Mouse (Mus musculus) forebrain, postnatal 0 days (tissue): Measurements from ENCODE around the gene Drg2. TPM values are rescaled to one million over a fixed set of nuclear protein-coding genes. Genes with fewer than 3 reads are reported as not detected.
A peak's percentile ranks its signal among the peaks of the same experiment; 100 is the strongest.
"Not testable (repeated sequence)": the region's sequence is repeated elsewhere in the genome, so short reads cannot be mapped to it uniquely, and the experiment has no call there.

Experiments
- ATAC-seq: fragments of 200-750 bp; cut with Nextera tagmentation; 2 replicates; pipeline ENCODE4 v1.8.0; 2017; ENCODE audit warnings: mild to moderate bottlenecking, moderate library complexity
- DNase-seq: peaks from one replicate; pipeline ENCODE4 v3.0.0-alpha.2; 2015
- H3K27ac ChIP-seq: fragments of 300-500 bp; sonication (generic); 2 replicates; pipeline ENCODE4 v1.5.1; 2014; ENCODE audit warnings: low read depth, mild to moderate bottlenecking, antibody characterized with exemption, low read length, moderate library complexity, mixed read lengths
- H3K27me3 ChIP-seq: fragments of 300-500 bp; sonication (generic); 2 replicates; pipeline ENCODE4 v1.6.1; 2014; ENCODE audit warnings: mild to moderate bottlenecking, low read length, mixed read lengths; ENCODE audit not compliant: insufficient read depth
- H3K36me3 ChIP-seq: fragments of 300-500 bp; sonication (generic); 2 replicates; pipeline ENCODE4 v1.6.1; 2014; ENCODE audit warnings: mild to moderate bottlenecking, moderate library complexity; ENCODE audit not compliant: insufficient read depth
- H3K4me1 ChIP-seq: fragments of 300-500 bp; sonication (generic); 2 replicates; pipeline ENCODE4 v1.6.1; 2014; ENCODE audit warnings: antibody characterized with exemption; ENCODE audit not compliant: insufficient read depth
- H3K4me2 ChIP-seq: fragments of 300-500 bp; sonication (generic); 2 replicates; pipeline ENCODE4 v1.6.1; 2014; ENCODE audit warnings: low read depth, mild to moderate bottlenecking, moderate library complexity
- H3K4me3 ChIP-seq: fragments of 300-500 bp; sonication (generic); 2 replicates; pipeline ENCODE4 v1.5.1; 2014; ENCODE audit warnings: low read depth, low read length, mixed read lengths
- H3K9ac ChIP-seq: fragments of 300-500 bp; sonication (generic); 2 replicates; pipeline ENCODE4 v1.6.1; 2014; ENCODE audit warnings: mild to moderate bottlenecking
- H3K9me3 ChIP-seq: fragments of 300-500 bp; sonication (generic); 2 replicates; pipeline ENCODE4 v1.6.1; 2016; ENCODE audit warnings: low read length
- CTCF ChIP-seq: sonication (generic); IDR thresholded peaks from 2 replicates; pipeline ENCODE4 v1.5.1; 2016; ENCODE audit warnings: antibody characterized with exemption, control low read depth, low read depth
- WGBS: fragments of 180-500 bp; shearing (Covaris S2); extraction: QIAGEN DNeasy Blood & Tissue Kit; methylation state at CpG from one replicate; pipeline ENCODE4 v1.1.7; 2014; 5-methylcytosine and 5-hydroxymethylcytosine counted together
- polyA plus RNA-seq: library from polyadenylated mRNA; unstranded; fragments of >200 nt; fragmentation: Nextera tagmentation; extraction: Ambion mirVana; gene quantifications from 2 replicates; pipeline ENCODE4 v1.2.1, GENCODE M21; 2015
- total RNA-seq: library from RNA; depleted of rRNA; stranded (reverse); fragments of >200 nt; gene quantifications from 2 replicates; pipeline ENCODE4 v1.2.3, GENCODE M21; 2014

Gene Drg2
- total and polyA plus RNA-seq, 2 experiments from 2014 or later = 82.6 to 83.8 TPM

GRCm38 (mm10) chr11:60435133-60435532 lies 19.3 kb upstream of the Drg2 start:
- no peaks in the 10 kb centered on the region for H3K9me3 ChIP-seq
- no peak for TF ChIP-seq CTCF
- no peak overlapping the region for H3K4me2 ChIP-seq
- no peak overlapping the region for H3K4me3 ChIP-seq
- no peaks in the 10 kb centered on the region for H3K27me3 ChIP-seq
- WGBS = 91% methylated on average over 1 of the region's 1 CpGs
- H3K27ac ChIP-seq = no peak overlapping the region
- H3K4me1 ChIP-seq = no peaks in the 10 kb centered on the region
- H3K36me3 ChIP-seq = peaks cover 75% of the 10 kb centered on the region
- H3K9ac ChIP-seq = no peak overlapping the region
- ATAC-seq = no peak
- DNase-seq = no peak

GRCm38 (mm10) chr11:60436618-60437017 lies 17.8 kb upstream of the Drg2 start:
- no peak overlapping the region for H3K9ac ChIP-seq
- WGBS = 91% methylated on average over 3 of the region's 3 CpGs

GRCm38 (mm10) chr11:60439621-60440020 lies 14.8 kb upstream of the Drg2 start:
- not testable (repeated sequence) for H3K9ac ChIP-seq, H3K9me3 ChIP-seq, H3K4me1 ChIP-seq, H3K4me2 ChIP-seq, H3K4me3 ChIP-seq, DNase-seq, H3K27me3 ChIP-seq, ATAC-seq, H3K27ac ChIP-seq
- H3K36me3 ChIP-seq = peaks cover 86% of the 10 kb centered on the region
- WGBS = 21% methylated on average over 1 of the region's 1 CpGs

More at GRCm38 (mm10) chr11:60436618-60437017, 17.8 kb upstream of the Drg2 start:
- Histone ChIP-seq H3K36me3 (peaks cover 77% of the 10 kb centered on the region), H3K27me3 (no peaks in the 10 kb centered on the region), H3K4me2 (no peak overlapping the region), H3K27ac (no peak overlapping the region), H3K9me3 (no peaks in the 10 kb centered on the region), H3K4me1 (no peaks in the 10 kb centered on the region), H3K4me3 (no peak overlapping the region)
- no peak for TF ChIP-seq CTCF
- ATAC-seq (no peak), DNase-seq (no peak)

DNA sequence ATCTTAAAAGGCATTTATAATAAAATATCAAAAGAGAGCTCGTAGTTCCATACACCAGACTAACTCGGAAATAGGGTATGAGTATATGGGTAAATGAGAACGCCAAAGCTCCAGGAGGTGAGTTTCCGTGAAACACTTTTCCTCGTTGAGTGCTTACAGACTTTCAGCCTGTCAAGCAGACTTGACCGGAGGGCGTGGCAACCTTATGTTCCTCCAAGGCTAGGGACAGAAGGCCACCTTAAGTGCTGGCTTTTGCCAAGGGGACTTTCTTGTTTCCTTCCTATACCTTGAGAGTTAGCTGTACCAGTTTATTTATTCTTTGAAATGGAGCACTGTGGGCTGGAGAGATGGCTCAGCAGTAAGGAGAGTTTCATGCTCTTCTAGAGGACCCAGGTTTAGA lies 14.2 kb upstream of the Drg2 start:
- H3K9me3 ChIP-seq = no peaks in the 10 kb centered on the region
- no peaks in the 10 kb centered on the region for H3K4me1 ChIP-seq
- DNase-seq = no peak
- peaks cover 82% of the 10 kb centered on the region for H3K36me3 ChIP-seq
- H3K4me2 ChIP-seq = no peak overlapping the region
- no peak overlapping the region for H3K9ac ChIP-seq
- WGBS = 51% methylated on average over 7 of the region's 7 CpGs
- TF ChIP-seq CTCF = no peak
- H3K4me3 ChIP-seq = no peak overlapping the region
- H3K27ac ChIP-seq = no peak overlapping the region
- H3K27me3 ChIP-seq = no peaks in the 10 kb centered on the region
- no peak for ATAC-seq

GRCm38 (mm10) chr11:60442896-60443295 lies 11.5 kb upstream of the Drg2 start:
- Histone ChIP-seq H3K27me3 (no peaks in the 10 kb centered on the region), H3K27ac (no peak overlapping the region), H3K9me3 (no peaks in the 10 kb centered on the region), H3K4me3 (no peak overlapping the region), H3K4me1 (no peaks in the 10 kb centered on the region), H3K4me2 (no peak overlapping the region), H3K9ac (no peak overlapping the region), H3K36me3 (peaks cover 58% of the 10 kb centered on the region)
- TF ChIP-seq CTCF = no peak
- no peak for ATAC-seq
- 89% methylated on average over 6 of the region's 6 CpGs for WGBS
- no peak for DNase-seq

- Histone ChIP-seq H3K4me3 (no peak overlapping the region), H3K27me3 (no peaks in the 10 kb centered on the region), H3K9me3 (no peaks in the 10 kb centered on the region), H3K4me1 (no peaks in the 10 kb centered on the region), H3K36me3 (peaks cover 48% of the 10 kb centered on the region), H3K4me2 (no peak overlapping the region), H3K9ac (no peak overlapping the region), H3K27ac (no peak overlapping the region)
- DNase-seq = no peak
- ATAC-seq = no peak
- 77% methylated on average over 4 of the region's 4 CpGs for WGBS
- no peak for TF ChIP-seq CTCF
These were observed 10.4 kb upstream of the Drg2 start for GRCm38 (mm10) chr11:60444007-60444406.

GRCm38 (mm10) chr11:60454745-60455087 lies 325 bp downstream of the Drg2 start:
- H3K27ac ChIP-seq = peak overlapping the region; percentile 75
- DNase-seq (no peak), ATAC-seq (peak; percentile 26)
- H3K9me3 ChIP-seq = no peaks in the 10 kb centered on the region
- H3K4me3 ChIP-seq = peak overlapping the region; percentile 69
- peak overlapping the region; percentile 72 for H3K9ac ChIP-seq
- no peak for TF ChIP-seq CTCF
- 1% methylated on average over 17 of the region's 17 CpGs for WGBS
- H3K27me3 ChIP-seq = no peaks in the 10 kb centered on the region
- H3K4me2 ChIP-seq = peak overlapping the region; percentile 75
- peaks cover 9% of the 10 kb centered on the region; the same call in 1 of the 2 replicates for H3K4me1 ChIP-seq
- peaks cover 34% of the 10 kb centered on the region for H3K36me3 ChIP-seq

GRCm38 (mm10) chr11:60457973-60458372 lies 3.6 kb downstream of the Drg2 start:
- Histone ChIP-seq H3K4me1 (peaks cover 9% of the 10 kb centered on the region; the same call in 1 of the 2 replicates), H3K27ac (no peak overlapping the region), H3K4me2 (no peak overlapping the region), H3K9ac (no peak overlapping the region), H3K27me3 (no peaks in the 10 kb centered on the region), H3K36me3 (peaks cover 67% of the 10 kb centered on the region), H3K4me3 (no peak overlapping the region), H3K9me3 (no peaks in the 10 kb centered on the region)
- DNase-seq (peak; percentile 24), ATAC-seq (peak; percentile 46; the same call in 1 of the 2 replicates)
- peak; percentile 44 for TF ChIP-seq CTCF
- WGBS = 97% methylated on average over 1 of the region's 1 CpGs
